ENCODE assay signal across 12 mouse cellular contexts in genomic region chr17:70846111-70846644, GRCm38 (mm10). TPM values are rescaled to one million over a fixed set of nuclear protein-coding genes. Genes with fewer than 3 reads are reported as not detected.
DNase-seq lines count a peak whose midpoint lies in the region; ATAC-seq and TF ChIP-seq lines count a peak whose summit lies in the region.
"Had no signal": no experiment of that assay in that cellular context is flagged by ENCODE, and none has a peak within 500 bp of the region (broad histone marks: within the 10 kb centered on the region; RNA-seq: fewer than 3 reads in every experiment).

No protein-coding gene starts in this region.

- no peak overlapping the region for H3K4me2 ChIP-seq in lung, postnatal 0 days (replicated peaks; ENCODE audit: low read depth, low read length)

- WGBS in heart, embryonic 10.5 days, result 71% methylated on average over 8 of the region's 8 CpGs
- WGBS in lung, postnatal 0 days, result 28% methylated on average over 8 of the region's 8 CpGs
- 20% methylated on average over 8 of the region's 8 CpGs for WGBS in small intestine, adult 2 months

- intact Hi-C loops in left cerebral cortex, postnatal 4 days (cut with DNase I), result no loop called here

- peak; percentile 91 for DNase-seq in heart, adult 11 months
- DNase-seq in heart, embryonic 10.5 days (ENCODE audit: low spot score), result no peak
- DNase-seq in lung, postnatal 0 days (ENCODE audit: low spot score), result peak; percentile 28
- no peak for DNase-seq in lung, postnatal 10 days
- peak; percentile 34 for DNase-seq in induced T-regulatory cell, adult 2 months (ENCODE audit: low read depth)
- no peak for DNase-seq in left cerebral cortex, postnatal 4 days
- DNase-seq: embryo, embryonic 11 days; retina, postnatal 1 day; thymus, postnatal 25 days had no signal

- H3K27ac ChIP-seq in heart, embryonic 10.5 days, result no peak overlapping the region
- peak overlapping the region; percentile 54; the same call in 1 of the 2 replicates for H3K27ac ChIP-seq in lung, postnatal 0 days (ENCODE audit: low read length)
- H3K27ac ChIP-seq in small intestine, adult 2 months (ENCODE audit: insufficient read depth, low read depth, low read length), result peak overlapping the region; percentile 67

- H3K4me3 ChIP-seq in heart, embryonic 10.5 days, result no peak overlapping the region
- no peak overlapping the region for H3K4me3 ChIP-seq in lung, postnatal 0 days (ENCODE audit: low read depth, low read length)
- no peak overlapping the region for H3K4me3 ChIP-seq in small intestine, adult 2 months (ENCODE audit: low read depth, low read length)

- H3K36me3 ChIP-seq in heart, embryonic 10.5 days, result peaks cover 41% of the 10 kb centered on the region
- H3K36me3 ChIP-seq in lung, postnatal 0 days (ENCODE audit: insufficient read depth, low read length), result peaks cover 6% of the 10 kb centered on the region
- H3K36me3 ChIP-seq in small intestine, adult 2 months (ENCODE audit: control insufficient read depth, insufficient read depth, low read length), result peaks cover 11% of the 10 kb centered on the region

- H3K27me3 ChIP-seq in heart, embryonic 10.5 days (ENCODE audit: insufficient read depth, poor library complexity, severe bottlenecking), result no peaks in the 10 kb centered on the region
- no peaks in the 10 kb centered on the region for H3K27me3 ChIP-seq in lung, postnatal 0 days (replicated peaks; ENCODE audit: insufficient read depth, low read length)
- no peaks in the 10 kb centered on the region for H3K27me3 ChIP-seq in small intestine, adult 2 months (ENCODE audit: control insufficient read depth, insufficient read depth, low read length)

- no peak overlapping the region for H3K9ac ChIP-seq in lung, postnatal 0 days (replicated peaks; ENCODE audit: low read depth)

- H3K4me1 ChIP-seq in heart, embryonic 10.5 days, result peaks cover 5% of the 10 kb centered on the region; the same call in 1 of the 2 replicates
- no peaks in the 10 kb centered on the region; the same call in 1 of the 2 replicates for H3K4me1 ChIP-seq in lung, postnatal 0 days (ENCODE audit: insufficient read depth, low read depth, low read length)
- peaks cover 24% of the 10 kb centered on the region for H3K4me1 ChIP-seq in small intestine, adult 2 months (ENCODE audit: control insufficient read depth, insufficient read depth, insufficient read length, low read length)

- TF ChIP-seq CTCF in lung, postnatal 0 days (IDR thresholded peaks at IDR 0.05), result 0 out of 2 replicates have a peak, but pooled peaks have one; percentile 8
- no peak for TF ChIP-seq CTCF in small intestine, adult 2 months (IDR thresholded peaks at IDR 0.05; ENCODE audit: extremely low read depth, insufficient read length, insufficient replicate concordance, low read depth, low read length)

- TF ChIP-seq POLR2A in small intestine, adult 2 months (IDR thresholded peaks at IDR 0.05; ENCODE audit: low read depth, low read length), result no peak

- ATAC-seq in lung, postnatal 0 days, result no peak
- no peak for ATAC-seq in frontal cortex, adult (ENCODE audit: low TSS enrichment)
- ATAC-seq: inflammation-experienced regulatory T-cells, adult 6 months had no signal

- no peaks in the 10 kb centered on the region for H3K9me3 ChIP-seq in heart, embryonic 10.5 days
- H3K9me3 ChIP-seq in lung, postnatal 0 days (ENCODE audit: low read length), result no peaks in the 10 kb centered on the region

- peak; percentile 13; the same call in 1 of the 2 replicates for TF ChIP-seq EP300 in lung, postnatal 0 days (IDR thresholded peaks at IDR 0.05)

RNA-seq across cellular contexts. Expression of gene Tgif1, which starts 7.2 kb away (rescaled TPM):
- polyA plus RNA-seq in heart, embryonic 10.5 days (2016; fragmentation: Nextera tagmentation; extraction: Ambion mirVana), result 31.5 and 58.1 TPM in 2 replicates
- 45.2 and 46.8 TPM in 2 replicates for polyA plus RNA-seq in lung, postnatal 0 days (2015; fragmentation: Nextera tagmentation; extraction: Ambion mirVana)
- polyA plus RNA-seq in small intestine, adult 2 months (2012; rRNA removed), result 10.9 and 26.4 TPM in 2 replicates
- total RNA-seq in left cerebral cortex, postnatal 4 days (2021), result 1 to 10 TPM; 3.2 to 3.3 TPM

Comparison
In these comparisons a context has a peak if more than half of its experiments do, and no peak if none do; other contexts are left out.
1. DNase-seq: peak in heart, adult 11 months (single experiment), lung, postnatal 0 days (single experiment) and induced T-regulatory cell, adult 2 months (single experiment); none in heart, embryonic 10.5 days (single experiment), lung, postnatal 10 days (single experiment) and left cerebral cortex, postnatal 4 days (single experiment).